Mouse (Mus musculus) heart, postnatal 4 days (tissue): ENCODE data around the gene Cadm2. TPM values are rescaled to one million over a fixed set of nuclear protein-coding genes. Genes with fewer than 3 reads are reported as not detected.

ENCODE experiments used
- DNase-seq: peaks from one replicate; pipeline ENCODE4 v3.0.0; 2021
- total RNA-seq, 2 experiments: library from RNA; stranded (reverse); gene quantifications; 2 replicates each; pipeline ENCODE4 v1.2.3; 2021

Cadm2 gene
- total RNA-seq, 2 experiments from 2014 or later = 0.09 TPM; not detected in 1

- no peak for DNase-seq
Observed at GRCm38 (mm10) chr16:67509079-67509478, 111.6 kb downstream of the Cadm2 start.

DNA sequence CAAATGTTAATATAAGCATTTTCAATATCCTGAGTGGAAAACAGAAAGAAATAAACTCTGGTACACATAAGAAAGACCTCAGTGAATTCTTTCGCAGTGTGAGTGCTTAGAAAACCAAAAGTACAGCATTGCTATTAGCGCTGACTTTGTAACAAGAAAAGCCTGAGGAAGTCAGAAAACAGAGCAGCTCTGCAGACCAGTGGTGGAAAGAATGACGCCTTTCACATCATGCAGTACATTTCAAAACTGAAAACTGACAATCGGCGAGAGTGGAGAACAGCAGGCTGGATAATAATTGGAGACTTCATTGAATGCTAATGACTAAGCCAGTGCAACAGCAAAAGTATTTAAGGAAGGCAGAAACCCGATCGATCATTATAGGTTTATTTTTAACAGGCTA, 138.2 kb downstream of the Cadm2 start:
- DNase-seq = no peak

- DNase-seq = no peak
Observed at GRCm38 (mm10) chr16:67467041-67467440, 153.7 kb downstream of the Cadm2 start.

DNA sequence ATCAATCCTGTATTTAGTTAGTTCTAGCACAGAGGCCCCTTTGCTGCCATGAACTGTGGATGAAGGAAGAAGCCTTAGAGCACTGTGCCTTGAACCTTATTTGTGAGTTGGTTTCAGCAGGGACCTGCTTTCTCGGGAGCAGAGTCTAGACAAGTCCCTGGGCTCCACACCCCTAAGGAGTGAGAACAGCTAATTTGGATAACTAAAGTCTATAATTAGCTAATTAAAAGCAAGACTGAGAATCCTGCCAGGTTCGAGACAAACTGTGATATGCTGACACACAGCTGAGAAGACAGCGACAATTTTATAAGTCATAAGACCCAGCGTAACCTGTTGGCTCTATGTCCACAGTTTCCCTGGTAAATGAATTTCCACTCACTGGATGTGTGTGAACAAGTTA, 184.4 kb downstream of the Cadm2 start:
- DNase-seq = no peak

DNA sequence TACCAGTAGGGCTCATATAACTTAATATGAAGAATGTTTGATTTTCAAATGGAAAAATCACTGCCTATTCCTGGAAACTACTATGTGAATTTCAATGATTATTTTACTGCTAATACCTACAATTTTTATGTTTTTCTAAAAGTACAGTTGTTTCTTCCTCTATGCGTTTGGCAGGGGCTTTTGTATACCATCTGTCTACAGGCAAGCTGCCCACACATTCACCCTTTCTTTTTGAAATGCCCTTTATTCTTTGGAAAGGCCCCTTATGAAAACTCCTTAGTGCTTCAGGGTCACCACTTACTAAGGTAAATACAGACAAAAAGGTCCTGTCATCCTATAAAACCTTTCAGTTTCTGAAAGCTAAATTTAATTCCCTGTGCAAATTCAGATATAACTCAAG, 195.3 kb downstream of the Cadm2 start:
- no peak for DNase-seq

- DNase-seq = no peak
Observed at GRCm38 (mm10) chr16:67410926-67411325, 209.8 kb downstream of the Cadm2 start.

- no peak for DNase-seq
Observed at GRCm38 (mm10) chr16:67410482-67410881, 210.2 kb downstream of the Cadm2 start.

DNA sequence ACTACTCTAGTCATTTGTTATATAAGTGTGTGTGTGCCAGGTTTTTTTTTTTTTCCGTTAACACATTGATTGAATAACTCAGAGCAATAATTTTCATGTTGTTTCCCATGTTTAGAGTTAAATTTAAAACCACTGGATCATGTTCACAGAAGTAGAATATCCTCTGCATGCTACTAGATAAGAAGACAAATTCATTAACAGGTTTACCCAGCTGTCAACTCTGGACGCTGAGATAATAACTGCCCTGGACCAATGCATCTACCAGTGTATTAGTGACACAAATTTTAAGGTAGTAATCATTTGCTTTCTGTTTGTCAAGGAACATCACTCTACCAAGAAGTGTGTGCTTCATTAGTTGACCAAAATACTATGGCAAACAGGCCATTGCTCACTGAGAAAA, 253.0 kb downstream of the Cadm2 start:
- DNase-seq = no peak

DNA sequence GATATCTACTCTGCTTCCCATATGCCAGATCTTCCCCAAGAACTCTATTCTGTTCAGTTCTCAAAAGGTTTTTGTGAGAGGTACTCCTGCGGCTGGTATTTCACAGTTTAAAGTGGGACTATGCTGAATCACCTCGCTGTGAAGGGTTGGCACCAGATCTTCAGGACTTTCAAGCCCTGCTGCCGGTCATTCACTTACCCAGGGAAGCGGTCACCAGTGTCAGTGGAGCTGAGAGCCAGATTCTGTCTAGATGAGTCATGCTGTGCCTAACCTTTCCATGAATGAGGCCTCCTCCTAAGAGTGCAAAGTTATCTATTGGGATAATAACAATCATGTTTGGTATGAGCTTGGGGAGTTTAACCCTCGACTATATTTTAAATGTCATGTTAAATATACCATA, 272.7 kb downstream of the Cadm2 start:
- DNase-seq = no peak

GRCm38 (mm10) chr16:67347561-67347960, 273.1 kb downstream of the Cadm2 start:
- no peak for DNase-seq

GRCm38 (mm10) chr16:67346621-67347290, 274.0 kb downstream of the Cadm2 start:
- no peak for DNase-seq

GRCm38 (mm10) chr16:67344194-67344593, 276.5 kb downstream of the Cadm2 start:
- no peak for DNase-seq

- no peak for DNase-seq
Observed at GRCm38 (mm10) chr16:67311033-67311432, 309.7 kb downstream of the Cadm2 start.

GRCm38 (mm10) chr16:67284664-67285063, 336.0 kb downstream of the Cadm2 start:
- no peak for DNase-seq

DNA sequence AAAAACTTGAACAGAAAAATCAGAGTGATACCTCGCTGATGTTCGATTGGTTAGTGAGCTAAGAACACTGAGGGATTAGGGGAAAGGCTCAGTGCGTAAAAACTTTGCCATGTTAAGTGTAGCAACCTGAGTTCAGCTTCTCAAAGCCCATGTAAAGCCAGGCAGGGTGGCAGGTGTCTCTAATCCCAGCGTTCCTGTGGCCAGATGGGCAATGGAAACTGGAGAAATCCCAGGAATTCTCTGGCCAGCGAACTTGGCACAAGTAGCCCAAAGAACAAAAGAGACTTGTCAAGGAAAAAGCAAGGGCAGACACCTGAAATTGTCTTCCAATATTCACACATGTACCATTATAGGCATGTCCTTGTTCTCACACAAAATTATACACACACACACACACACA, 377.1 kb downstream of the Cadm2 start:
- DNase-seq = no peak

DNA sequence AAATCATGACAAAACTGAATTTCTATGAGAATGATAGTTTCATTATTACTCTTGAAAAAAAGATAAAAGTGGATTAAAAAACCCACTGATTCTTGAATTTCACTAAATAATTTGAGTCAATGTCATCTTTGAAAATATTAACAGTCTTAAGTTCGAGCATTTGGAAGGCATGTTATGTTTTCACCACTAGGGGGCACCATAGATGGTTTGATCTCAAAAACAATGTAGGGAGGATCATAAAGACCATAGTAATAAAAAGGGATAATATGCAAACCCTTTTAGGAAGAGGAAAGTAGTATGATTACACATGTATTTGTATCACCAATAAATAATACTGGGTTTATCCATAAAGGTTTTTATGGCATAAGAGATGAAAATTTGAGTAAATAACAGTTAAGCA, 385.8 kb downstream of the Cadm2 start:
- no peak for DNase-seq

DNA sequence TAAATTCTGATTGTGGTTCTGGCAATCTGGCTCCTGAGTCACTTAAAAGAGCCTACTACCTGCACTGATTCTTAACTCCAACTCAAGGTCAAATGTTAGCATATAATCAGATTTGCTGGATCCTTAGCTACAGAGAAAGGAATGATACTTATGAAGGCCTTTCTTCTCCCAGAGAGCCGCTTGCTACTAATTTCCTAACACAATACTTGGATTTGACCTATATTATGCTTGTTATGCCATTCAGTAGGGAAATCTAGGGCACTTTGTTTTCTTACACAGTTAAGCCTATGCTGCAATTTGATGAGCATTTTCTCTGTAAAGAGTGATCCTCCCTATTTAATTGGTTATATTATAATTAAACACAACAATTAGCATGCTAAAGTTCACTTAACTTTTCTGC, 394.0 kb downstream of the Cadm2 start:
- DNase-seq = no peak

GRCm38 (mm10) chr16:67203329-67203728, 417.4 kb downstream of the Cadm2 start:
- no peak for DNase-seq

DNA sequence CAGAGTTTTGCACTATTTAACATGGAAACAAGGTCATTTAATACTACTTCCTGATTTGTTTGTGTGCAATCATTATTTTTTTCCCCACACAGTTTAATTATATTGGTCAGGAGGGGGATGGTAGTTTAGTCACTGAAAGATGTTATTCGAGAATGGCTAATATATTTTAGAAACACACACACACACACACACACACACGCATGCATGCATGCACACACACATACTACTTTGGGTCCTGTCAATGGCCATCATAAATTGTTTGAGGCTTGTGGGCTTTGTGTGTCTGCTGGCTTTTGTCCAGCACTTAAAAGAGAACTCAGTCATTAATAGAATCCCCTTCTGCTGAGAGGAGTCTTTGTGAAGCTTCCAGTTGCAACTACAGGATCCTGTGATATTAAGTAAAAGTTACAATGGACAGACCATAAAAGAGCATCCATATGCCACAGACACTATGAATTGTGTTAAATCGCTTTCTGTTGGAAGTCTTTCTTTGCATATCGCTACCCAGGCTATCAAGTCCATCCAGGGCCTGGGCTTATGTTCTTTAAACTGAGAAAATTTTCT, 427.8 kb downstream of the Cadm2 start:
- DNase-seq = no peak

DNA sequence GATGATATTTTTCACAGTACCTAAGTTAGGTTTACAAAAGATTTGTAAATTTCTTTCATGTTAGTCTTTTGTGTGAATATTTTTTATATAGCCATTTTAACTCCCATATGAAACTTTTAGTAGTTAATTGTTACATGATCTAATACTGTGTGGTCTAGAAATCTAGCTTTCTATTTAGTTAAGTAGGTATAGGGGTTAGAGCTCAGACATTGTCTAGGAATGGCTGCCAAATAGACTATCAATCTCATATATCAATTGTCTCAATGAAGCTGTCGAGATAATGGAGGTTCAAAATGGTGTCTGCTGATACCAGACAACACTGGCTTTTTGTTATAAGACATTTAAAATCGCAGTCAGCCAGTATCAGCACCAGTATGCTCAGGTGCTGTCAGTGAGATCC, 428.3 kb downstream of the Cadm2 start:
- DNase-seq = no peak

- no peak for DNase-seq
Observed at GRCm38 (mm10) chr16:67186322-67186721, 434.4 kb downstream of the Cadm2 start.

DNA sequence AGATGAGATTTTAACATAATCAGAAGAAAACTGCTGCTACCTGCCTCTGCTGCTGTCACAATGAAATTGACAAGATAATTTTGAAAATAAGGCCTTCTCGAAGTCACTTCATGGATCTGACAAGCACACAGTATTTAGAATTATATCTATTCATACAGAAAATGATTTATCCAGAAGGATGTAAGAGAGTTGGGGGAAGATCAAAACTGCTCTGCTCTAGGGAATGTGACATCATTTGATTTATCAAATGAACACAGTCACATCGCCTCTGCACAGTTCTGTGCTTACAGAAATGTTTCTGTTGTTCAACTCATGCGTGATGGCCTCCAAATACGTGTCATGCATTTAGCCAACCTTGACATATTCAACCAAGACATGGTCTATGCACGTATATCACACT, 437.8 kb downstream of the Cadm2 start:
- no peak for DNase-seq

- no peak for DNase-seq
Observed at GRCm38 (mm10) chr16:67175386-67175785, 445.3 kb downstream of the Cadm2 start.

DNA sequence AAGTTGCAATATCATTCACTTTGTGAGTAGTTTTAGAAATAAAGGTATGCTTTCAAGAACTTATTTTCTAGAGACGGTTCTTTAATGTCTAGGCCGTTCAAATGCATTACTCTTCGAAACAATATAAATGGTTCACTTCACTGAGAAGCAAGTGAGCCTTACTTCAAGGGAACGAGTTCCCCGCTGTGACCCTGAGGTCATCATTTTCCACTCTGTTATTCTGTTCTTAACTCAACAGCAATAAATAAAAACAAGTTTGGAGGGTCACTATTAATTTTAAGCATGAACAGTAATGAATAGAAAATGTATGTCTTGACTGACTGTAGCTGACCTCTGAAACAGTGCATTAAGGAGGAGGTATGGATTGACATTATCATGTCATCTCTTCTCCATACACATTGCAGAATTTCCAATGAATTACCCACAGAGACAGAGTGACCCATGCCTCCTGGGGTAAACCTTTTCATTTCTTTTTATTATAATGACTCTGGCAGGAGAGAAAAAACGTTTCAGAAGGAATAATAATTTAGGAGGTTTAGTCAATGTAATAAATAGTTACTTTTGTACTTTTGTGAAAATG, 458.4 kb downstream of the Cadm2 start:
- no peak for DNase-seq
